Mouse (Mus musculus) adrenal gland, postnatal 36 days (tissue): ENCODE measurements around the gene Pknox1. TPM values are rescaled to one million over a fixed set of nuclear protein-coding genes. Genes with fewer than 3 reads are reported as not detected.
"Not testable (repeated sequence)": the region's sequence is repeated elsewhere in the genome, so short reads cannot be mapped to it uniquely, and the experiment has no call there.

ENCODE experiments used
- DNase-seq, 2 experiments: peaks; one replicate each; pipeline ENCODE4 v3.0.0; 2021; ENCODE audit warnings: mixed read lengths in 1 of 2
- total RNA-seq, 2 experiments: library from RNA; stranded (reverse); gene quantifications; 2 replicates each; pipeline ENCODE4 v1.2.3; 2021

The Pknox1 gene
- total RNA-seq, 2 experiments from 2014 or later, result 19.9 to 24.0 TPM

DNA sequence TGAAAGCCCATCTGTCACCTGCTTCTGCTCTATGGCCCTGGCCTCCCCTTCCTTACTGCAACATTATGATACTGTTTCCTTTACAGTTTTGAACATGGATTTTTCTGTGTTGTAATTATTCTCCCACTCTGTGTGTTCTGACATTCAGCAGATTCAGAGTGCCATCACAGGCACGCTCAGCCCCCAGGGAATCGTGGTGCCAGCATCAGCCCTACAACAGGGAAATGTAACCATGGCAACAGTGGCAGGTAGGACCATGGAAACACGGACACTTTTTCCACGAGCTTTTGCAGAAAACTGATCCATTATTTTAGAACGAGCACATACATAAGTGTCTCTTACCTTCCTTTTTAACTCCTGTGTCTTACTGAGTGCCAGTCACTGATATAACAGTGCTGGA, 30.5 kb downstream of the Pknox1 start:
- DNase-seq, result no peak

DNA sequence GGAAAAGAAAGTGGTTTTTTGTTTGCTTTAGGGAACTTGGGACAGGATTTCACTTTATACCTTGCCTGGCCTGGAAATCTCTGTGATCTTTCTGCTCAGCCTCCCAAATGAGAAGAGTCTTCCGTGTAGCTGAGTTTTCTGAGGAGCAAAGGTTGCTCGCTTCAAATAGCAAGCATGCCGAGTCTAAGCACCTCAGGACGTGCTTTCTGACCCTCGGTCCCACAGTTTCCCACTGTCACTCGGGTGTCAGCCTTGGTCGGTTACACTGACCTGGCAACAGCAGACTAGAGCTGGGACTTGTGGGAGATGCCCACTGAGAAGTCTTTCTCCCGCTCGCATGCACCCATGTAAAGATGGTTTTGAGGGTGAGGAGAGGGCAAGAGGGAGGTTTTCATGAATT, 33.4 kb downstream of the Pknox1 start:
- no peak for DNase-seq

DNA sequence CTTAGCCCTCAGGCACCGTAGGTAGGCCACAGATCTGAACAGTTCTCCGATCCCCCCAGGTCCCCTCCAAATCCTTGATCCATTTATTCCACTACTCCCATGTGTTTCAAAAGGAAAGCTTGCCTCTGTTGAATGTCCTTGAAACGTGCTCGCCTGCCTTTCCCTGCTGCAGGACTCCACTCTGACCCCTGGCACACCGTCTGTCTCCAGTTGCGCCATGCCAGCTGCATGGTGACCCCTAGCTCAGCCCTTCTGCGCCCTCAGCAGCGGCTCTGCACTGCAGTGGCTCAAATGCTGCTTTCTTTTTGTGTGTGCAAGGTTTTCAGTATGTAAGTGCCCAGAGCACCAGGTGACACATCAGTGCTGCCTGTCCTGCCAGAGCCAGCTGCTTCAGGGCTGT, 34.1 kb downstream of the Pknox1 start:
- peak in 1 of 2 experiments; percentile 4 for DNase-seq

DNA sequence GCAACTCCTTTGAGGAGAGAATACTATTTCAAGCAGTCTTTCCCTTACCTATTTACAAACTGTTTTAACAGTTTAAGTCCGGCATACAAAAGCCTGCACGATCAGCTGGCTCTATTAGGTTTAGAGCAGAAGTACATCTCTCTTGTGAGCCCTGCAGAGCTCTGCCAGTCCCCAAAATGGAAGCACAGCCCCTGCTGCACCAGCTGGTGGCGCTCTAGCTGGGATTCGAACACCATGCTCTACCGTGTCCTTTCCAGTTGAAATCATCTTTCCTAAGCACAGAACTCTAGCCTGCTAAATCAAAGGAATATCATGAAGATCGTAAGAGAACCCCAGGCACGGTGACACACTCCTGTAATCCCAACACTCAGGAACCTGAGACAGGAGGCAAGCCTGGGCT, 41.9 kb downstream of the Pknox1 start:
- DNase-seq, result peak in 1 of 2 experiments; percentile 24

DNA sequence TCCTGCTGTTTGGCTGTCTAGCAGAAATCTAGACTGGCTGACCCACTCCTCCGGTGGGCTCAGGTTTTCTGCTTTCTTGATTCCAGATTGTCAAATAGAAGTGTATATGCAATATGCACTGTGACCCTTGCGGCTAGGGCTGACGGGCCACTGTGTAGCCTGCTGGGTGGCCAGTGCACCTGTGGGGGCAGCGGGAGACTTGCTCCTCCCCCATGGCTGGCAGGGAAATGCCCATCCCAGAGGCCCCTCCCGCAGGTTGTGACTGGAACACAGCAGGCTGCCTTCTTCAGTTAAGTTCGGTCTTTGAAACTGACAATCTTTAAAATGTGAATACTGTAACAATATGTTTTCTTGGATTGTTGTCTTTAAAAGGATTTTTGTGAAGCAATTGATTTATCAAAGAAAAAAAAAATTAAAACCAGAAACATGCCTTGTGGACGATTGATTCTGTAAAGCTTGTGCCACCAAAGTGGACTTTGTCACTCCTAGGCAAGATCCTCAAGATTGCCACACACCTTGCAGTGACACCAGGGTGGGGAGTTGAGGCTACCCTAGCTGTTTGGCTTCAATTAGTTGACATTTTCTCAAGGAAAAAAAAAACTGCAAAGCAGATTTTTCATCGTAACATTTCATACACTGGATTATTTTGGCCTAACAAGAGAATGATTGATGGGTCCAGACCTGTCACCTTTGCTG, 42.9 kb downstream of the Pknox1 start:
- no peak for DNase-seq

DNA sequence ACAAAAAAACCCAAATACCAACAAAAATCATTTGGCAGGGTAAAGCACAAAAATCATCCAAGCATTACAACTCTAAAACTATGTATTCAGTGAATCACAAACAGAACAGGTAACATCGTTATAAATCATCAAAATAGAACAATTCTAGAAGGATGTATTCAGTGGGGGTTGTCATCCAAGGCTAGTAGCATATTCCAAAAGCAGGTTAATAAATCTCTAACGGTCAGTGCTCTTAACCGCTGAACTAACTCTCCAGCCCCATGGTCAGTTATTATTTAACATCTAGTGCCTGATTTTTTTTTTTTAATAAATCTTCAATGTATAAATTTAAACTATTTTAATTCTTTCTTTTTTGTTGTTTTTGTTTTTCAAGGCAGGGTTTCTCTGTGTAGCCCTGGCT, 44.6 kb downstream of the Pknox1 start:
- not testable (repeated sequence) for DNase-seq

DNA sequence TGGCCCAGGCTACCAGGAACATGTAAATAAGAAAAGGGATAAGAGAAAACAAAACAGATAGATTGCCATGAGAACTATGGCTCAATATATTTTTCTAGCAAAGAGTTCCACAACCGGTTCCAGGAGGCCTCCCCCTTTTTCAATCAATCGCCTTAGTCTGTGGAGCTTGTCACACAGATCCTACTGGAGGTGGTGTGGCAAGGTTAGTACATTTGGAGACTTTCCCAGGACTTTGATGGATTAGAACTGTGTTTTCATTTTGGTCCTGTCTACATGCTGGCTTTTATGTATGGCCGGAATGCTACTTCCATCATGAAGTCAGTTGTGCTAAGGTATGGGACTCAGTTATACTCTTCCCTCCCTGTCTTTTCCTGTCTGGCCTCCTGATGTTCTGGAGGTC, 45.4 kb downstream of the Pknox1 start:
- DNase-seq, result no peak

DNA sequence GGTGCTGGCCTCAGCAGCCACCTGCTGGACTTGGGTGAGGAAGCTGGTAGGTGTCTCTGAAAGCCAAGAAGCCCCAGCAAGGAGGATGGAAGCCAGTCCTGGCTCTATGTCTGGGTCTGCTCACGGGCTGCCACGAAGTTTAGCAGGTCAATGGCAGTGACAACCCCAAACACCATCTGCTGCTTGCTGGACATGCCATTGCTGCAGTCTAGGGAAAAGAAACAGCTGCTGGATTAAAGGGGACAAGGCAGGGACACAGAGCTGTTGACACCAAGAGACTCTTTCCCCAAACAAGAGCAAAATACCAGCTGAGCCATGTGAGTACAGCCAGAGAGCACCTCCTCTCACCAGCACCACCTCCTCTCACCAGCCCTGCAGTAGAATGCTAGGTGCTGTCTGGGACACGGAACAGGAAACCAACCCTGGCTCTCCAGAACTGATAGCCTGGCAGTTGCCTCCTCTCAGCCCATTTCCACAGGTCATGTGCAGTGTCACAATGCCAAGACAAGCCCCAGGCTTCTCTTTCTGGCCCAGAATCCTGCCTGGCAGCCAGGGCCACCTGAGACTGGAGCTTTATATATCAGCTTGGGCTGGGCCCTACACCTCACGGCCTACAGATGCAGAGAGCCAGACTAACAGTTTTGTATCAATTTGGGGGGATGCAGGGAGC, 48.7 kb downstream of the Pknox1 start:
- DNase-seq, result no peak

DNA sequence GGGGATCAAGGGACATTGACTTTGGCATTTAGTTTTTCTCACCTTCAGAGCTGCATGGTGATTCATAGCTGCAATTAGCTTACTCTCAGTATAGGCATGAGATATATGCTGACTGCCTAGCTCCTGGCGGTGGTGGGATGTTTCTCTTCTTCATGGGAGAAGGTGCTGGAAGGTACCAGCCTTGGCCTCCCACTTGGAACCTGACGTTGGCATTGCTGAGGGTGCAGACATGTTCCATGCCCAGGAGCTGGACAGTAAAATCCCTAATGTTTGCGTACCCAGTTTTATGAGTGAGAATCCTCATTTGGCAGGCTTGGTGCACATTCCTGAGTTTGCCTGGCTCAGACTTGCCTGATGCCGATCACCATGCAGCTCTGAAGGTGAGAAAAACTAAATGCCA, 58.6 kb downstream of the Pknox1 start:
- no peak for DNase-seq

DNA sequence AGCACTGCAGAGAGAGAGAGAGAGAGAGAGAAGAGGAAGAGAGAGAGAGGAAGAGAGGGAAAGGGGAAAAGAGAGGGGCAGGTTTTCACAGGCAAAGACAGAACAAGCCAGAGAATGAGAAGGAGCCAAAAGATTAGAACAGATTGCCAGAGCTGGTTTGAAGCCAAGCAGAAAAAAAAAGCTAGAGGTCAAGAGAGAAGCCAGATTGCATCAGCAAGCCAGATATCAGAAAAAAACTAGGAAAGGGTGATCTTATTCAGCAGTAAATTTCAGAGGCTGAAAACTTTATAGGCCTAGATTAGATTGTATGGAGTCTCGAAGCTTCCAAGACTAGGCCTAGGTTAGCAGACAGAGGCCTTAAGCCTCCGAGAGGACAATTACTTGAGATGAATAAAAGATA, 63.4 kb downstream of the Pknox1 start:
- DNase-seq, result no peak

DNA sequence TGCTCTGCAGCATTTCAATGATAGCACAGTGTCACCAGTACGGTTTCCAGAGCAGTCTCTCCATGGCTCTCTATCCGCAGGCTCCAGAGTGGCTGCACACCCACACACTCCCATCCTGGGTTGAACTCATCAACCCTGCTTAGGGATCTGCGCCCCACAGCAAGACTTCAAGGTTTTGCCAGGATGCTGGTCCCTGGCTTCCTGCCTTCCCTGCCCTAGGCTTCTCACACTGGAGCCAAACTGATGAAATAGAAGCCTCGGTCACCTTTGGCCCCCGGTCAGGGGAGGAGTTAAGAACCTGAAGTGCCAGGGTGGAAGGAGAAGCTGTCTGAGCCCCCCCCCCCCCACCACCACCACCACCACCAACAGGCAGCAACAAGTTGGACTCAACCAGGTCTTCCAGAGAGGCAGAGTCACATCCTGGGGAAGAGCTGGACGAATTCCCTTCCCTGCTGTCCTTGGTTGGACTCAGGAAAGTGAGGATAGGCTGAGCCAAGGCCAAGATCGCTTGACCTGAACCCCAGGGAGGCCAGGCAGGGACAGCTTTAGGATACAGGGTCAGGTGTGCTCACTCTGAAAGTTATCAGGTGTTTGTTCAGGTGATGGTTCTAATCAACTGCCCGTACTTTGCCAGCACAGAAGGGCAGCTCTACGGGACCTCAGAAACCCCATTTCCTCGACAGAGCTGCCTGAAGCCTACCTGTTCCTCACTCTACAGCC, 66.7 kb downstream of the Pknox1 start:
- no peak for DNase-seq

DNA sequence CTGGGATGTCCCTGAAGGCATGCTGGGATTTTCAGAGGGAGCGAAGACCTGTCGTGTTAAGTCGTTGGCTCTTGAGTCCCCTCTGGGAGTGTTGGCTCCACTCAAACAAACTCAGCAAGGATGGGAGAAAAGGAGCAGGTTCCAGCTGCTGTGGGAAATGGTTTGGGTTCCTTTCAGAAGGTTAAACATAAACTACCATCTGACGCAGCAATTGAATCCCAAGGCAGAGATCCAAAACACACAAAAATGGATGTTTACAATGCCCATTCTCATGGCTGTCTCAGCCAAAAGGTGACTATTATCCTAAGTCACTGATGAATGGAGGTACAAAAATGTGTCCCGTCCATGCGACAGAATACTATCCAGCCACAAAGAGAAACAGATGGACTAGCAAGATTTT, 68.5 kb downstream of the Pknox1 start:
- no peak for DNase-seq

DNA sequence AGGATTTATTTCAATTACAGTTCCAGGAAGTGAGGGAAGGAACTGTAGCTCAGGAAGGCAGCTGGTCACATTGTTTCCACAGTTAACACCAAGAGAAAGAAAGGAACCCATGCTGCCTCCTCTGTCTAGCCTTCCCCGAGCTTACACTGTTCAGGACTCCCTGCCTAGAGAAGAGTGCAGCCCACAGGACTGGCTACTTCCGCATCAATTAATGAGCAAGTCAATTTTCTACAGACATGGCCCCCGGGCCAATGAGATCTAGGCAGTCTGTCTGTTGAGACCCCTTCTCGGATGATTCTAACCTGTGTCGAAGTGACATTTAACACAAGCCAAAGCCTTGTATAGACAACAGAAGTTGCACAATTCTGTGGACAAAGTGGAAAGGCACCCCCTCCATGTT, 70.4 kb downstream of the Pknox1 start:
- no peak for DNase-seq

DNA sequence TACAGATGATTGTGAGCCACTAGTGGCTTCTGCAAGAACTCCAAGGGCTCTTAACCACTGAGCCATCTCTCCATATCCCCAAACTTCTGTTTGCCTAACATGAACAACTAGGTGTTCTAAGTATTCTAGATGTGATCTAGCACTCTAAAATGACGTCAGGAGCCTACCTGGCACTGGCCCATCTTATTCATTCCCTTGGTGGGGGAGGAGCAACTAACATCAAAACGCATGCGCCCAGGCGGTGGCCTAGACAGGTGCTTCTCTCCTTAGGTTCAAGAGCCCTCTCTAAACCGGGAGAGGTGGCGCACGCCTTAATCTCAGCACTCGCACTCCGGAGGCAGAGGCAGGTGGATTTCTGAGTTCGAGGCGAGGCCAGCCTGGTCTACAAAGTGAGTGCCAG, 71.2 kb downstream of the Pknox1 start:
- no peak for DNase-seq

DNA sequence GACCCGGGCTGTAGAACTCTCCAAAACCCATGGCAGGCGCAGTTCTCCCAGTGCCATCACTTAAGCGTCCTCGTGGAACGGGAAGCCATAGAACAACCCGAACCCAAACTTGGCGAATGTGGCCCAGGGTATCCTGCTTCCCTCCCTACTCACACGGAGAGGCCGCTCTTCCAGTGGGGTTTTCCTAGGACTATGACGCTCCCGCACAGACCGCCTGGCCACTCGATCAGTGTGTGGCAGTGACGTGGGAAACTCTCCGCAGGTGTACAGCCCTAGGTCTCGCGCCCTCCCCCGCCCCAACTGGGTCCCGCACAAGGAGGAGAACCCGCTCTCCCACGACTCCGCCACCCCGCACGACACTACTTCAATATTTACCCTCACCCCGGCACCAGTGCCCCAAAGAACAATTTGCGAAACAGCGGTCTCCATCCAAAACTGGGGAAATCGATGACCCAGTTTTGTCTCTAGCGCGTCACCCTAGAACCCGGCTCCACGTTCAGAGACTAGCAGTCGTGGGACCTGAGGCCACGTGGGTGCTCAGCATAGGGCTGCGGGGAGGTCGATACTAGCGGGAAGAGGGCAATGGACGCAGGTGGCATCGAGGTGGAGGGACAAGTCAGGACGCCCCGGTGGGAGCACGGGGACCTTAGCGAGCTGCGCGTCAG, 71.9 kb downstream of the Pknox1 start:
- DNase-seq, result peak; percentile 7 to 40

DNA sequence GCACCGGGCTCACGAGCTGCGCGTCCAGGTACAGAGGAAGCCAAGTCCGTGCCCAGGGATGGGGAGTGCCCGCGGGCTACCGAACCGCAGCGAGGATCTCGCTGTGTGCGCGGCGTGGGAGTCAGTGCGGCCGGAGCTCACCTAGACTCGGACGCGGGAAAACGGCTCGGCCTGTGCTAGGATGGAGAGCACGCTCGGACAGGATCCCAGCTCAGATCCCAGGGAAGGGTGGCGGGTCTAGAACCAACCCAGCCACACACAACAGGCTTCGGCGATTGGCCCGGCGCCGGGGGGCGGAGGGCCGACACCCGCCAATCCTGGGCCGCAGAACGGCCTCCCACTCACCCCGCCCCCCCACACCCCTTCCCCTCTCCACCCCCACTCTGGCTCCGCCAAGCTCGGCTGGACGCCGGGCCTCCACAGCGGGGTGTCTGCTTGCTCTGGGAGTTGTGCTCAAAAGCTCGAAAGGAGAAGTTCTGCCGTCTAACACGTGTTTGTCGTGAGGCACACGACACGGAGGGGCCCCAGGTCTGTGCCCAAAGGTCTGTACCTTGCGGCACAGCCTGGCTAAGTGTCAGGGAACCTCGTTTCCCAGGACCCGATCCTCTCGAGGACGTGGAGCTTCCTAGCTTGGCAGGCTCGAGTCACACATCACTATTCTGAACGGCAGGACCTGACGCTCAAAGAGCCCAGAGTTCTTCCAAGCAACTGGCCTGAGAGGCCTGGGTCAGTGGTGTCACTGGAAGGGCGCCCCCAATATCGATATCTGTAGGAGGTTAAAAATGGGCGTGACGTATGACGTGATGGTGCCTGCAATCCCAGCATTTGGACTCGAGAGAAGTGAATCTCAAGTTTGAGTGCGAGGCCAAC, 72.6 kb downstream of the Pknox1 start, which contains the start of gene Cbs:
Gene Cbs (minus strand): TSS at position 297 of the 870 bp plus-strand sequence.
- DNase-seq, result peak; percentile 87 to 89

DNA sequence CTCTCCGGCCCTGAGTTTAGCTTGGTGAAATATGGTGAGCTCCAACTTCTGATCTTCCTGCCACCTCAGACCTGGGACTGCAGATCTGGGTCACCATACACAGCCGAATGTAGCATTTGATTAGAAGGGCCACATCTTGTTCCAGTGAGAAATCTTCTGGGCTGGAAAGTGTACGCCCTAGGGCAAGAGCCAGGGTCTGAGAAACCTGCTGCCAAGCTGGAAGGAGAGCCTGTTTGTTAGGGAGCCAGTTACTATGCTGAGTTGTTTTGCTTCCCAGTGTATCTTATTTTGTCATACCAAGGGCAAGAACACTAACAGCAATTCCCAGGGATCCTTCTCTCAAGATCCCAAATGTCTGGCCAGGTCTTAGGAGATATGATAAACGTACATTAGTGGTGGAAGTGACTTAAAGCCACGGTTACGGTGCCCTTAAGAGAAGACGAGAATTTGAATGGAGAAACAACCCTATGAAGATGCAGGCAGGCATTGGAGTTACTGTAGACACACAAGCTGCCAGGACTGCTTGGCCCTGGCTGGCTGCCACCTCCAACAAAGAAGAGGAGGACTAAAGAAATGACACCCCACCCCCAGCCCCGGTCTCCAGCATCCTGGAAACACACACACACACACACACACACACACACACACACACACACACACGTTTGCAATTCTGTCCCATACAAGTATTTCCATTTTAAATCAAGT, 73.5 kb downstream of the Pknox1 start:
- DNase-seq, result peak; percentile 17 to 60

DNA sequence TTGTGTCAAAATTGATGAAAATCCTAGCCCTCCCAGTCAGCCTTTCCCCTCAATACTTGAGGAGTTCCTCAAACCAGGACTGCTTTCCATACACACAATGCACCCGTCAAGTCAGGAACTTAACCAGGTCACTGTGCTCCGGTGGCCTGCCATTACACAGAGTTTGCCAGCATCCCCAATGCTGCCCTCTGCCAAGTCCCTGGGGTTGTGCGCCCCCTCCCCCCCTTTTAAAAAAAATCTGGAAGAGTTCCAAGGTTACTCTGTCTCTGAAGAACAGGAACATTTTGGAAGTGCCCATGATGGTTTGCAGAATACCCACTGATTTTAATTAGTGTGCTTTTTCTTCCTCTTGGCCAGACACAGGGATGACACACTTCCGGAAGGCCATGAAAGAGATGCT, 75.1 kb downstream of the Pknox1 start:
- peak in 1 of 2 experiments; percentile 15 for DNase-seq

DNA sequence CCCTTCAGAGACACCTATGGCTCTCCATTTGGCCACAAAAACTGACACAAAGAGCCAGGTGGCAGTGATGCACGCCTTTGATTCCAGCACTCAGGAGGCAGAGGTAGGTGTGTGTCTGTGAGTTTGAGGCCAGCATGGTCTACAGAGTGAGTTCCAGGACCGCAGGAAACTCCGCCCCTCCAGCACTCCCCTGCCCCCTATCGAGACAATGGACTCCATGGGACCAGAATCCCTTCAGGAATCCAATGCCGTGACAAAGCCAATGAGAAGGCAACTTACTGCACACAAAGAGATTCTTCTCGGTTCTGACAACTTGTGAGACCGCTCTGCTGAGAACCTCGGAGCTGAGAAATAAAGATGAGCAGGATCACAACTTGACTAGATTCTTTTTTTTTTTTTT, 77.8 kb downstream of the Pknox1 start:
- no peak for DNase-seq

DNA sequence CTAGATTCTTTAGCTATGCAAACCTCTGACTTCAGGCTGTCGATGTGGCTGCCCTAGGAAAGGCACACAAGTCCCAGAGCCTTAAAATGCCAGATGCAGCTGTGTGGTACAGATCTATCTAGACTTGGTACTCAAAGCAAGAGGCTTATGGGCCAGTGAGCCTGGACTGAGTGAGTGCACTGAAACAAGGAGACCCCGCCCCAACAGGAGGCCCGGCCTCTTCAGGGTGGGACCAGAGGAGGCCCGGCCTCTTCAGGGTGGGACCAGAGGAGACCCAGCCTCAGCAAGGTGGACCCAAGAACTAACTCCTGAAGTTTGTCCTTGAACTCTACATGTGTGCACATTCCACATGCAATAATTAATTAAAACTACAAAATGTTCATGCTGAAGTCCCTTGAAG, 78.4 kb downstream of the Pknox1 start:
- DNase-seq, result no peak
